Mouse (Mus musculus) ES-E14 (cell line): ENCODE results near the gene Sufu. TPM values are rescaled to one million over a fixed set of nuclear protein-coding genes. Genes with fewer than 3 reads are reported as not detected.

ENCODE experiments used
- DNase-seq: peaks from one replicate; pipeline ENCODE4 v3.0.0-alpha.2; 2013; ENCODE audit warnings: low read depth, low spot score
- H3K27ac ChIP-seq: 2 replicates; pipeline ENCODE4 v1.5.1; 2012; ENCODE audit warnings: low read depth, mild to moderate bottlenecking, low read length, moderate library complexity, mixed read lengths; ENCODE audit not compliant: poor library complexity, insufficient read depth, severe bottlenecking
- H3K36me3 ChIP-seq: 2 replicates; pipeline ENCODE4 v1.6.1; 2012; ENCODE audit warnings: mild to moderate bottlenecking, low read length, moderate library complexity, mixed read lengths; ENCODE audit not compliant: control insufficient read depth, poor library complexity, insufficient read depth, severe bottlenecking
- H3K4me1 ChIP-seq, 2 experiments: fragments of 150-350 bp in 1 of 2; sonication (generic) in 1 of 2; 2 replicates each; pipeline ENCODE4 v1.6.1; 2012; ENCODE audit warnings: low read length in 2 of 2, mild to moderate bottlenecking in 1 of 2, mixed read lengths in 1 of 2; ENCODE audit not compliant: control insufficient read depth in 2 of 2, insufficient read depth in 2 of 2, poor library complexity in 1 of 2
- H3K4me3 ChIP-seq, 2 experiments: fragments of 150-350 bp in 1 of 2; sonication (generic) in 1 of 2; 2 replicates each; pipeline ENCODE4 v1.5.1; 2012; ENCODE audit warnings: low read length in 2 of 2, low read depth in 1 of 2, mild to moderate bottlenecking in 1 of 2, mixed read lengths in 1 of 2; ENCODE audit not compliant: insufficient read depth in 1 of 2, poor library complexity in 1 of 2, severe bottlenecking in 1 of 2
- H3K9ac ChIP-seq: 2 replicates; pipeline ENCODE4 v1.6.1; 2012; ENCODE audit warnings: low read depth, mild to moderate bottlenecking, low read length, mixed read lengths; ENCODE audit not compliant: poor library complexity, insufficient read depth, severe bottlenecking
- H3K9me3 ChIP-seq: fragments of 150-350 bp; sonication (generic); 2 replicates; pipeline ENCODE4 v1.6.1; 2012; ENCODE audit warnings: low read depth, mild to moderate bottlenecking, low read length; ENCODE audit not compliant: control insufficient read depth, insufficient read depth
- CHD2 ChIP-seq: IDR thresholded peaks from 2 replicates; pipeline ENCODE4 v1.6.1; 2014; ENCODE audit warnings: mild to moderate bottlenecking, low read depth, low read length, inconsistent platforms
- HCFC1 ChIP-seq: IDR thresholded peaks from 2 replicates; pipeline ENCODE4 v1.6.1; 2012; ENCODE audit warnings: low read length, inconsistent platforms, borderline replicate concordance; ENCODE audit not compliant: insufficient read depth
- MAFK ChIP-seq: IDR thresholded peaks from 2 replicates; pipeline ENCODE4 v1.6.1; 2014; ENCODE audit warnings: mild to moderate bottlenecking, low read depth, low read length, inconsistent platforms; ENCODE audit not compliant: insufficient read depth
- ZC3H11A ChIP-seq: IDR thresholded peaks from 2 replicates; pipeline ENCODE4 v1.6.1; 2012; ENCODE audit warnings: low read depth, mild to moderate bottlenecking, inconsistent platforms, low read length, borderline replicate concordance
- ZNF384 ChIP-seq: IDR thresholded peaks from 2 replicates; pipeline ENCODE4 v1.6.1; 2012; ENCODE audit warnings: low read depth, low read length, inconsistent platforms
- in situ Hi-C, 2 experiments: fragments of 600-800 bp; cut with MboI; formaldehyde crosslinking; loops; one replicate each; pipeline ENCODE4 v1.15.1; 2025; ENCODE audit warnings: low sequenced_read_pairs in 2 of 2, inconsistent platforms in 1 of 2; ENCODE audit not compliant: unreplicated experiment in 2 of 2
- total RNA-seq: library from RNA; depleted of rRNA; stranded (reverse); fragments of 300-350 nt; gene quantifications from 2 replicates; pipeline ENCODE4 v1.2.3, GENCODE M21; 2012

The Sufu gene
- total RNA-seq, 1 experiment: 14.5 TPM

DNA sequence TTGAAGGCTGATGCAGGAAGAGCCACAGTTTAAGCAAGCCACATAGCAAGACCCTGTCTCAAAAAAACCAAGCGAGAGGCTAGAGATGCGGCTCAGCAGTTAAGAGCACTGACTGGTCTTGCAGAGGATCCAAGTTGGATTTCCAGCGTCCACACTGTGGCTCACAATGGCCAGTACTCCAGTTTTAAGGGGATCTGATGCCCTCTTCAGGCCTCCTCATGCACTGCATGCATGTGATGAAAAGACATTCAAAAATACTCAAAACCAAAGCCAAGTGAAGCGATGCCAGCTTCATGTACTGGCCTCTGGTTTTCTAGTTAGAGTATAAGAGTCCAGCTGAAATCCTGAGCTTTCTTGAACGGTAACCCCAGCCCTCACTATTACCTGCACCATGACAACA is 6.8 kb upstream of the Sufu start:
- H3K4me3 ChIP-seq: no peak overlapping the region
- no peak overlapping the region for H3K27ac ChIP-seq
- H3K9me3 ChIP-seq: no peaks in the 10 kb centered on the region
- in situ Hi-C loops: no loop called here
- H3K4me1 ChIP-seq: peaks cover 0 to 2% of the 10 kb centered on the region in 2 experiments; a peak in 2 of 4 replicates
- H3K9ac ChIP-seq: no peak overlapping the region
- H3K36me3 ChIP-seq: peaks cover under 1% of the 10 kb centered on the region
- TF ChIP-seq ZNF384: no peak
- no peak for TF ChIP-seq MAFK
- TF ChIP-seq ZC3H11A: no peak
- TF ChIP-seq CHD2: no peak
- TF ChIP-seq HCFC1: no peak
- no peak for DNase-seq

DNA sequence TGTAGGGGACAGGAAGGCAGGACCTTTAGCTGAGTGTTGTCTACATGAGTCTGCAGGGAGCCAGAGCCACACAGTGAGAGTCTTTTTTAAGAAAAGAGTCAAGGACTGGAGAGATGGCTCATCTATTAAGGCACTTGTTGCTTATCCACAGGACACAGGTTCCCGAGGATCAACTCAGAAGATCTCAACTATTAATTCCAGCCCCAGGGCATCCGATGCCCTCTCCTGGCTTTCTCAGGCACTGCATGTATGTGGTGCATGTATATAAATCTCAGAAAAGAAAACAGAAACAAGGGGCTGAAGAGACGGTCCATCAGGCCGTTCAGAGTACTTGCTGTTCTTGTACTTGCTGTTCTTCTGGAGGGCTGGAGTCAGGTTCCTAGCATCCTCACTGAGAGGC is 4.7 kb upstream of the Sufu start:
- no peak for TF ChIP-seq CHD2
- TF ChIP-seq HCFC1: no peak
- no peak for TF ChIP-seq ZC3H11A
- no peak for TF ChIP-seq MAFK
- no peak for TF ChIP-seq ZNF384
- peaks cover 2% of the 10 kb centered on the region in 2 experiments; a peak in 2 of 4 replicates for H3K4me1 ChIP-seq
- H3K9me3 ChIP-seq: no peaks in the 10 kb centered on the region
- H3K36me3 ChIP-seq: no peaks in the 10 kb centered on the region
- H3K4me3 ChIP-seq: no peak overlapping the region
- H3K9ac ChIP-seq: no peak overlapping the region
- peak; percentile 51 for DNase-seq
- in situ Hi-C loops: no loop called here
- no peak overlapping the region for H3K27ac ChIP-seq

DNA sequence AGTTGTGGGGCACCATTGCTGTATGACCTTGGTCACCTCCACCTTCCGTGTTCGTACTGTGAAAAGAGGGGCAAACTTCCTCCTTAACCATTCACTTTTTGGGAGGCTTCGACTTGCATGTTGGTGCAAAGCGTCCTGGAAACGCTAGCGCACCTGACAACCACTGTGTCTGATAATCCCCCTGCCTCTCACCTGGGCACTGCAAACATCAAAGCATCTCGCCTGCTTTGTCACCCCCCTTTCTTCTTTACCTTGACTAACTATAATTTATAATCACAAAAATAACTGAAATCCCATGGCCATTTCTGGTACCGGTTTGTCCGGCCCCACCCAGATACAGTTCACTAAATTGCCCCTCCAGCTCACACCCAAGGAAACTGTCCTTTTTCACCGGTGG is 2.0 kb upstream of the Sufu start:
- no peak overlapping the region for H3K9ac ChIP-seq
- in situ Hi-C loops: no loop called here
- H3K36me3 ChIP-seq: no peaks in the 10 kb centered on the region
- no peaks in the 10 kb centered on the region for H3K9me3 ChIP-seq
- H3K4me3 ChIP-seq: peak overlapping the region; percentile 36 to 74
- H3K27ac ChIP-seq: no peak overlapping the region
- no peak for TF ChIP-seq ZC3H11A
- TF ChIP-seq MAFK: no peak
- TF ChIP-seq CHD2: no peak
- TF ChIP-seq HCFC1: no peak
- no peak for TF ChIP-seq ZNF384
- DNase-seq: no peak
- H3K4me1 ChIP-seq: peaks cover 2% of the 10 kb centered on the region in 2 experiments; a peak in 2 of 4 replicates

DNA sequence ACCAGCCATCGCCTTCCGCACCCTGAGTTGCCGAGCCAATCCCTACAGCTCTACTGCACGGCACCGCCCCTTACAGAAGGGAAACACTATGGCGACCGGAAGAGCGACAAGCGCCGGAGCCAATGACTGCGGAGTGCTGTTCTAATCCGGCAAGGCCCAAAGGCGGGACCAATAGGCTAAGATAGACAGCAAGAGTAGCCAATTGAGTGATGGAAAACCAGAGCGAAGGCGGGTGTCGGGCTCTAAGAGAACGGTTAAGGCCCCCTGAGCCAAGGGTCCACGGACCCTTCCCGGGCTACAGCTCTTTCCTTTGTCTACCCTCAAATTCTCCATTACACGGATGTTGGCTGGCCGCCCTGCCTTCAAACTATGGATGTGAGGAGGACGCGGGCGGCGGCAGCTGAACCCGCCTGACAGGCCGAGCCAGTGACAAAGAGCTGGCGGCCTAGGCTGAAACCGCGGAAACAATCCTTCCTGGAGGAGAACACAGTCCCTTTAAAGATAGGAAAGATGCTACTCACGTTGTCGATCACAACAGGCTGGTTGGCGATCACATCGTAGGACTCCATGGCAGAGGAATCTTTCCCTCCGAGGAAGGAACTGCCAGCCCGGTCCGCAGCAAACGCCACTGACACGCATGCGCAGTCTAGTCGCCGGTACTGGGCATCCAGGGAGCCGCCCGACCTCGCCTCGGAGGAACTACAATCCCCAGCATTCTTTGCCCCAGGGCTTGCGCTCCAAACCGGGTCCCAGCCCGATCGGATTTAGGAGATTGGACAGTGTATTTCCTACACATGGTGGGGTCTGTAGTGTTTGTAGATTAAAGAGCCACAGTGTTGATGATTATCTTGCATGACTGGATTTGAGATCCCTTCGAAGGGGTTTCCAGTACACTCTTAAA is 1.3 kb upstream of the Sufu start, which contains the start of gene Actr1a:
Gene Actr1a (minus strand): TSS at position 640 of the 901 bp plus-strand sequence.
- Histone ChIP-seq H3K4me3 (peak within 1 kb of the TSS; percentile 70 to 83), H3K9ac (peak within 1 kb of the TSS; percentile 56), H3K9me3 (no peaks in the 10 kb centered on the region), H3K36me3 (no peaks in the 10 kb centered on the region), H3K27ac (no peak within 1 kb of the TSS), H3K4me1 (peaks cover 2% of the 10 kb centered on the region in 2 experiments; a peak in 2 of 4 replicates)
- peak; percentile 99 for DNase-seq
- in situ Hi-C loops: no loop called here
- TF ChIP-seq MAFK: no peak
- TF ChIP-seq ZC3H11A: no peak
- TF ChIP-seq HCFC1: peak; percentile 92
- TF ChIP-seq ZNF384: no peak
- peak; percentile 92 for TF ChIP-seq CHD2
